Mouse (Mus musculus) heart, embryonic 15.5 days (tissue): ENCODE measurements around the gene Gpr26. TPM values are rescaled to one million over a fixed set of nuclear protein-coding genes. Genes with fewer than 3 reads are reported as not detected.

Experiments used
- ATAC-seq: fragments of 200-750 bp; cut with Nextera tagmentation; replicated peaks from 2 replicates; pipeline ENCODE4 v1.8.0; 2017; ENCODE audit warnings: low read depth, moderate TSS enrichment; ENCODE audit not compliant: insufficient number of reproducible peaks, insufficient read depth, low FRiP score
- H3K27ac ChIP-seq: fragments of 300-500 bp; sonication (generic); 2 replicates; pipeline ENCODE4 v1.5.1; 2015; ENCODE audit warnings: mild to moderate bottlenecking, inconsistent platforms
- H3K27me3 ChIP-seq: fragments of 300-500 bp; sonication (generic); 2 replicates; pipeline ENCODE4 v1.6.1; 2015; ENCODE audit warnings: inconsistent platforms
- H3K36me3 ChIP-seq: fragments of 300-500 bp; sonication (generic); 2 replicates; pipeline ENCODE4 v1.6.1; 2015; ENCODE audit warnings: mild to moderate bottlenecking, inconsistent platforms
- H3K4me1 ChIP-seq: fragments of 300-500 bp; sonication (generic); replicated peaks from 2 replicates; pipeline ENCODE4 v1.6.1; 2015; ENCODE audit warnings: inconsistent platforms
- H3K4me2 ChIP-seq: fragments of 300-500 bp; sonication (generic); 2 replicates; pipeline ENCODE4 v1.6.1; 2015; ENCODE audit warnings: inconsistent platforms, mild to moderate bottlenecking, moderate library complexity
- H3K4me3 ChIP-seq: fragments of 300-500 bp; sonication (generic); 2 replicates; pipeline ENCODE4 v1.5.1; 2015; ENCODE audit warnings: mild to moderate bottlenecking, inconsistent platforms
- H3K9ac ChIP-seq: fragments of 300-500 bp; sonication (generic); 2 replicates; pipeline ENCODE4 v1.6.1; 2015; ENCODE audit warnings: mild to moderate bottlenecking, inconsistent platforms
- H3K9me3 ChIP-seq: fragments of 300-500 bp; sonication (generic); replicated peaks from 2 replicates; pipeline ENCODE4 v1.6.1; 2016; ENCODE audit warnings: inconsistent platforms
- WGBS: fragments of 180-500 bp; shearing (Covaris S2); methylation state at CpG from one replicate; pipeline ENCODE4 v1.1.7; 2015; ENCODE audit warnings: mixed read lengths; 5-methylcytosine and 5-hydroxymethylcytosine counted together
- polyA plus RNA-seq: library from polyadenylated mRNA; unstranded; fragments of >200 nt; fragmentation: Nextera tagmentation; extraction: Ambion mirVana; gene quantifications from 2 replicates; pipeline ENCODE4 v1.2.1, GENCODE M21; 2015

Gpr26 gene
- polyA plus RNA-seq = not detected in 2 replicates

GRCm38 (mm10) chr7:131966023-131966915 lies at the start of gene Gpr26:
Gene Gpr26, plus strand, starts transcription at chr7:131966460.
- H3K4me1 ChIP-seq = no peaks in the 10 kb centered on the region
- H3K27ac ChIP-seq = no peak within 1 kb of the TSS
- no peaks in the 10 kb centered on the region for H3K9me3 ChIP-seq
- H3K36me3 ChIP-seq = no peaks in the 10 kb centered on the region
- 3% methylated on average over 32 of the region's 32 CpGs for WGBS
- no peak for ATAC-seq
- H3K4me3 ChIP-seq = no peak within 1 kb of the TSS
- H3K4me2 ChIP-seq = no peak within 1 kb of the TSS
- H3K27me3 ChIP-seq = peaks cover 56% of the 10 kb centered on the region
- H3K9ac ChIP-seq = no peak within 1 kb of the TSS

GRCm38 (mm10) chr7:131917384-131917783 lies 48.9 kb upstream of the Gpr26 start:
- no peak for ATAC-seq
- no peaks in the 10 kb centered on the region for H3K9me3 ChIP-seq

GRCm38 (mm10) chr7:131927288-131928050 lies 38.8 kb upstream of the Gpr26 start:
- no peaks in the 10 kb centered on the region for H3K4me1 ChIP-seq
- no peaks in the 10 kb centered on the region for H3K27me3 ChIP-seq
- no peak overlapping the region for H3K9ac ChIP-seq
- no peak for ATAC-seq
- no peak overlapping the region for H3K4me3 ChIP-seq
- no peak overlapping the region for H3K4me2 ChIP-seq
- no peaks in the 10 kb centered on the region for H3K36me3 ChIP-seq
- WGBS = 59% methylated on average over 9 of the region's 9 CpGs
- H3K27ac ChIP-seq = no peak overlapping the region
- no peaks in the 10 kb centered on the region for H3K9me3 ChIP-seq

More at GRCm38 (mm10) chr7:131917384-131917783, 48.9 kb upstream of the Gpr26 start:
- Histone ChIP-seq H3K27ac (no peak overlapping the region), H3K4me3 (no peak overlapping the region), H3K4me2 (no peak overlapping the region), H3K9ac (no peak overlapping the region), H3K36me3 (no peaks in the 10 kb centered on the region), H3K27me3 (no peaks in the 10 kb centered on the region), H3K4me1 (no peaks in the 10 kb centered on the region)
- WGBS = 39% methylated on average over 7 of the region's 7 CpGs

- no peak for ATAC-seq
- H3K4me1 ChIP-seq = no peaks in the 10 kb centered on the region
- no peak overlapping the region for H3K9ac ChIP-seq
- no peaks in the 10 kb centered on the region; the same call in 1 of the 2 replicates for H3K9me3 ChIP-seq
- WGBS = 73% methylated on average over 3 of the region's 3 CpGs
- H3K27me3 ChIP-seq = no peaks in the 10 kb centered on the region
- no peaks in the 10 kb centered on the region for H3K36me3 ChIP-seq
- H3K27ac ChIP-seq = no peak overlapping the region
- no peak overlapping the region for H3K4me2 ChIP-seq
- no peak overlapping the region for H3K4me3 ChIP-seq
These were observed 28.6 kb upstream of the Gpr26 start for GRCm38 (mm10) chr7:131937611-131938010.

- no peak overlapping the region for H3K4me2 ChIP-seq
- H3K9me3 ChIP-seq = no peaks in the 10 kb centered on the region
- H3K27me3 ChIP-seq = no peaks in the 10 kb centered on the region
- H3K9ac ChIP-seq = no peak overlapping the region
- H3K4me1 ChIP-seq = no peaks in the 10 kb centered on the region
- ATAC-seq = no peak
- no peak overlapping the region for H3K4me3 ChIP-seq
- no peak overlapping the region for H3K27ac ChIP-seq
- no peaks in the 10 kb centered on the region for H3K36me3 ChIP-seq
- WGBS = 69% methylated on average over 5 of the region's 5 CpGs
These were observed 15.1 kb upstream of the Gpr26 start for GRCm38 (mm10) chr7:131951131-131951530.

- H3K4me2 ChIP-seq = no peak overlapping the region
- no peak for ATAC-seq
- H3K4me1 ChIP-seq = no peaks in the 10 kb centered on the region
- H3K27ac ChIP-seq = no peak overlapping the region
- WGBS = 65% methylated on average over 3 of the region's 3 CpGs
- H3K4me3 ChIP-seq = no peak overlapping the region
- H3K27me3 ChIP-seq = no peaks in the 10 kb centered on the region
- no peaks in the 10 kb centered on the region for H3K9me3 ChIP-seq
- no peak overlapping the region for H3K9ac ChIP-seq
- no peaks in the 10 kb centered on the region for H3K36me3 ChIP-seq
These were observed 12.9 kb upstream of the Gpr26 start for GRCm38 (mm10) chr7:131953402-131953801.

- H3K27ac ChIP-seq = no peak overlapping the region
- WGBS = 44% methylated on average over 1 of the region's 1 CpGs
- no peaks in the 10 kb centered on the region for H3K4me1 ChIP-seq
These were observed 7.6 kb upstream of the Gpr26 start for GRCm38 (mm10) chr7:131958705-131959104.

GRCm38 (mm10) chr7:131960551-131960950 lies 5.7 kb upstream of the Gpr26 start:
- H3K27me3 ChIP-seq = peaks cover 15% of the 10 kb centered on the region
- H3K36me3 ChIP-seq = no peaks in the 10 kb centered on the region
- 16% methylated on average over 6 of the region's 6 CpGs for WGBS
- ATAC-seq = no peak
- H3K4me1 ChIP-seq = no peaks in the 10 kb centered on the region
- H3K4me2 ChIP-seq = no peak overlapping the region
- H3K9me3 ChIP-seq = no peaks in the 10 kb centered on the region
- H3K4me3 ChIP-seq = no peak overlapping the region
- H3K27ac ChIP-seq = no peak overlapping the region
- no peak overlapping the region for H3K9ac ChIP-seq

More at GRCm38 (mm10) chr7:131958705-131959104, 7.6 kb upstream of the Gpr26 start:
- no peak for ATAC-seq
- Histone ChIP-seq H3K36me3 (no peaks in the 10 kb centered on the region), H3K4me3 (no peak overlapping the region), H3K27me3 (no peaks in the 10 kb centered on the region), H3K9me3 (no peaks in the 10 kb centered on the region), H3K4me2 (no peak overlapping the region), H3K9ac (no peak overlapping the region)

- Histone ChIP-seq H3K27ac (no peak overlapping the region), H3K27me3 (peaks cover 56% of the 10 kb centered on the region), H3K4me1 (no peaks in the 10 kb centered on the region), H3K4me2 (no peak overlapping the region), H3K36me3 (no peaks in the 10 kb centered on the region), H3K9ac (no peak overlapping the region), H3K9me3 (no peaks in the 10 kb centered on the region), H3K4me3 (no peak overlapping the region)
- WGBS = 7% methylated on average over 57 of the region's 57 CpGs
- no peak for ATAC-seq
These were observed 745 bp downstream of the Gpr26 start for GRCm38 (mm10) chr7:131966916-131967494.

- Histone ChIP-seq H3K4me3 (no peak overlapping the region), H3K4me1 (no peaks in the 10 kb centered on the region), H3K9me3 (no peaks in the 10 kb centered on the region), H3K27ac (no peak overlapping the region), H3K27me3 (peaks cover 52% of the 10 kb centered on the region), H3K36me3 (no peaks in the 10 kb centered on the region), H3K9ac (no peak overlapping the region), H3K4me2 (no peak overlapping the region)
- WGBS = 25% methylated on average over 3 of the region's 3 CpGs
- no peak for ATAC-seq
These were observed 4.0 kb downstream of the Gpr26 start for GRCm38 (mm10) chr7:131970255-131970654.

- no peak overlapping the region for H3K4me2 ChIP-seq
- peaks cover 12% of the 10 kb centered on the region for H3K27me3 ChIP-seq
- no peak overlapping the region for H3K4me3 ChIP-seq
- no peaks in the 10 kb centered on the region for H3K4me1 ChIP-seq
- WGBS = 63% methylated on average over 6 of the region's 6 CpGs
- H3K27ac ChIP-seq = no peak overlapping the region
- H3K36me3 ChIP-seq = no peaks in the 10 kb centered on the region
- no peak overlapping the region for H3K9ac ChIP-seq
- ATAC-seq = no peak
- no peaks in the 10 kb centered on the region for H3K9me3 ChIP-seq
These were observed 9.6 kb downstream of the Gpr26 start for GRCm38 (mm10) chr7:131975867-131976266.
